Mouse (Mus musculus) CH12.LX (cell line): ENCODE results near the gene Anks1. TPM values are rescaled to one million over a fixed set of nuclear protein-coding genes. Genes with fewer than 3 reads are reported as not detected.

Source experiments
- DNase-seq: peaks from one replicate; pipeline ENCODE4 v3.0.0-alpha.2; 2013; ENCODE audit errors: extremely low read depth
- H3K27ac ChIP-seq: 2 replicates; pipeline ENCODE4 v1.5.1; 2012; ENCODE audit warnings: low read depth, mild to moderate bottlenecking, control low read depth, moderate library complexity; ENCODE audit not compliant: insufficient read depth
- H3K27me3 ChIP-seq: replicated peaks from 2 replicates; pipeline ENCODE3; 2012; ENCODE audit warnings: inconsistent platforms
- H3K36me3 ChIP-seq, 2 experiments: replicated peaks in 1 of 2; 2 replicates each; pipeline versions ENCODE3 to v1.6.1; 2012; ENCODE audit warnings: inconsistent platforms in 1 of 2, low read length in 1 of 2, mild to moderate bottlenecking in 1 of 2, mixed read lengths in 1 of 2, moderate library complexity in 1 of 2; ENCODE audit not compliant: control insufficient read depth in 1 of 2, insufficient read depth in 1 of 2
- H3K4me1 ChIP-seq, 2 experiments: 2 replicates each; pipeline ENCODE4 v1.6.1; 2012; ENCODE audit warnings: inconsistent platforms in 1 of 2, moderate library complexity in 1 of 2; ENCODE audit not compliant: insufficient read depth in 2 of 2, control insufficient read depth in 1 of 2
- H3K4me2 ChIP-seq: 2 replicates; pipeline ENCODE4 v1.6.1; 2012; ENCODE audit warnings: low read depth, mild to moderate bottlenecking, control low read depth; ENCODE audit not compliant: poor library complexity, insufficient read depth, severe bottlenecking
- H3K4me3 ChIP-seq, 3 experiments: fragments of 150-350 bp in 1 of 3; sonication (generic) in 1 of 3; replicated peaks in 1 of 3; 2 replicates each; pipeline versions ENCODE3 to v1.5.1; 2011 to 2012; ENCODE audit warnings: low read depth in 2 of 3, low read length in 2 of 3, mild to moderate bottlenecking in 2 of 3, moderate library complexity in 2 of 3, control low read depth in 1 of 3, improper control_type of control experiment in 1 of 3, inconsistent platforms in 1 of 3, mixed read lengths in 1 of 3; ENCODE audit not compliant: poor library complexity in 1 of 3
- H3K79me2 ChIP-seq: replicated peaks from 2 replicates; pipeline ENCODE4 v1.6.1; 2012; ENCODE audit warnings: mild to moderate bottlenecking, moderate library complexity; ENCODE audit not compliant: control insufficient read depth, poor library complexity, insufficient read depth, severe bottlenecking; ENCODE audit errors: extremely low read depth
- H3K9ac ChIP-seq: 2 replicates; pipeline ENCODE4 v1.6.1; 2012; ENCODE audit warnings: low read depth, mild to moderate bottlenecking, control low read depth, moderate library complexity; ENCODE audit not compliant: insufficient read depth
- H3K9me3 ChIP-seq: replicated peaks from 2 replicates; pipeline ENCODE3; 2012; ENCODE audit warnings: low read length, inconsistent platforms, mixed read lengths
- BHLHE40 ChIP-seq: IDR thresholded peaks from 2 replicates; pipeline ENCODE4 v1.6.1; 2011; ENCODE audit warnings: mild to moderate bottlenecking, low read depth, low read length, improper control_type of control experiment
- CHD2 ChIP-seq: IDR thresholded peaks from 2 replicates; pipeline ENCODE4 v1.6.1; 2011; ENCODE audit warnings: low read length, improper control_type of control experiment
- CTCF ChIP-seq, 2 experiments: IDR thresholded peaks in 1 of 2; conservative IDR thresholded peaks in 1 of 2; 2 replicates each; pipeline ENCODE4 v1.5.1; 2011 to 2012; ENCODE audit warnings: low read depth in 2 of 2, low read length in 2 of 2, improper control_type of control experiment in 1 of 2, inconsistent platforms in 1 of 2, mild to moderate bottlenecking in 1 of 2, moderate library complexity in 1 of 2
- ELF1 ChIP-seq: IDR thresholded peaks from 2 replicates; pipeline ENCODE4 v1.6.1; 2014; ENCODE audit warnings: low read depth, mild to moderate bottlenecking, inconsistent platforms, low read length, improper control_type of control experiment
- EP300 ChIP-seq: IDR thresholded peaks from 2 replicates; pipeline ENCODE4 v1.6.1; 2011; ENCODE audit warnings: low read length, improper control_type of control experiment
- ETS1 ChIP-seq: conservative IDR thresholded peaks from 2 replicates; pipeline ENCODE4 v1.6.1; 2012; ENCODE audit warnings: low read depth, mild to moderate bottlenecking, inconsistent platforms, low read length, improper control_type of control experiment, moderate library complexity
- GABPA ChIP-seq: IDR thresholded peaks from 2 replicates; pipeline ENCODE4 v1.6.1; 2012; ENCODE audit warnings: low read depth, low read length, improper control_type of control experiment, inconsistent platforms; ENCODE audit not compliant: insufficient replicate concordance
- JUN ChIP-seq: IDR thresholded peaks from 2 replicates; pipeline ENCODE4 v1.6.1; 2011; ENCODE audit warnings: low read depth, mild to moderate bottlenecking, low read length, improper control_type of control experiment, moderate library complexity; ENCODE audit not compliant: insufficient read depth
- JUND ChIP-seq: conservative IDR thresholded peaks from 2 replicates; pipeline ENCODE4 v1.6.1; 2011; ENCODE audit warnings: low read depth, low read length, improper control_type of control experiment
- KAT2A ChIP-seq: IDR thresholded peaks from 2 replicates; pipeline ENCODE4 v1.6.1; 2012; ENCODE audit warnings: low read length, improper control_type of control experiment, inconsistent platforms; ENCODE audit not compliant: insufficient replicate concordance
- MAFK ChIP-seq: IDR thresholded peaks from 2 replicates; pipeline ENCODE4 v1.6.1; 2011; ENCODE audit warnings: low read length, improper control_type of control experiment; ENCODE audit not compliant: insufficient replicate concordance
- MAX ChIP-seq: IDR thresholded peaks from 2 replicates; pipeline ENCODE4 v1.6.1; 2011; ENCODE audit warnings: low read length, improper control_type of control experiment
- NRF1 ChIP-seq: IDR thresholded peaks from 2 replicates; pipeline ENCODE4 v1.6.1; 2014; ENCODE audit warnings: low read depth, mild to moderate bottlenecking, inconsistent platforms, low read length, improper control_type of control experiment, moderate library complexity
- POLR2A ChIP-seq: IDR thresholded peaks from 2 replicates; pipeline ENCODE4 v1.6.1; 2011; ENCODE audit warnings: low read depth, mild to moderate bottlenecking, improper control_type of control experiment, low read length
- RAD21 ChIP-seq: IDR thresholded peaks from 2 replicates; pipeline ENCODE4 v1.6.1; 2011; ENCODE audit warnings: low read depth, mild to moderate bottlenecking, low read length, improper control_type of control experiment, moderate library complexity
- SIN3A ChIP-seq: IDR thresholded peaks from 2 replicates; pipeline ENCODE4 v1.6.1; 2012; ENCODE audit warnings: low read length, improper control_type of control experiment, inconsistent platforms
- TBP ChIP-seq: conservative IDR thresholded peaks from 2 replicates; pipeline ENCODE4 v1.6.1; 2011; ENCODE audit warnings: low read depth, low read length, improper control_type of control experiment
- USF2 ChIP-seq: conservative IDR thresholded peaks from 2 replicates; pipeline ENCODE4 v1.6.1; 2011; ENCODE audit warnings: low read depth, low read length, improper control_type of control experiment
- ZC3H11A ChIP-seq: IDR thresholded peaks from 2 replicates; pipeline ENCODE4 v1.6.1; 2012; ENCODE audit warnings: low read depth, mild to moderate bottlenecking, inconsistent platforms, low read length, improper control_type of control experiment
- ZNF384 ChIP-seq: IDR thresholded peaks from 2 replicates; pipeline ENCODE4 v1.6.1; 2012; ENCODE audit warnings: low read depth, low read length, improper control_type of control experiment, inconsistent platforms
- dilution Hi-C: fragments of 300-500 bp; cut with MboI; formaldehyde crosslinking; loops from 2 replicates; pipeline ENCODE4 v1.14.3; 2020; ENCODE audit warnings: low sequenced_read_pairs; ENCODE audit not compliant: extremely low pct_unique_long_range_greater_than_20kb, extremely low pct_ligation_motif_present
- in situ Hi-C: fragments of 300-500 bp; cut with MboI; formaldehyde crosslinking; loops from 3 replicates; pipeline ENCODE4 v1.14.3; 2019; ENCODE audit warnings: low sequenced_read_pairs, low pct_ligation_motif_present, low pct_unique_long_range_greater_than_20kb, mixed read lengths
- polyA plus RNA-seq: library from polyadenylated mRNA; unstranded; fragments of >175 nt; gene quantifications from 2 replicates; pipeline ENCODE4 v1.2.1, GENCODE M21; 2012; ENCODE audit warnings: low read depth; ENCODE audit not compliant: insufficient read length
- total RNA-seq, 2 experiments: library from RNA; depleted of rRNA; stranded (reverse); fragments of 300-350 nt in 1 of 2; fragments of >200 nt in 1 of 2; gene quantifications; 2 replicates each; pipeline ENCODE4 v1.2.3; 2012 to 2014

Gene Anks1
- total and polyA plus RNA-seq, 3 experiments, result 5.8 to 9.3 (median 9.0) TPM

DNA sequence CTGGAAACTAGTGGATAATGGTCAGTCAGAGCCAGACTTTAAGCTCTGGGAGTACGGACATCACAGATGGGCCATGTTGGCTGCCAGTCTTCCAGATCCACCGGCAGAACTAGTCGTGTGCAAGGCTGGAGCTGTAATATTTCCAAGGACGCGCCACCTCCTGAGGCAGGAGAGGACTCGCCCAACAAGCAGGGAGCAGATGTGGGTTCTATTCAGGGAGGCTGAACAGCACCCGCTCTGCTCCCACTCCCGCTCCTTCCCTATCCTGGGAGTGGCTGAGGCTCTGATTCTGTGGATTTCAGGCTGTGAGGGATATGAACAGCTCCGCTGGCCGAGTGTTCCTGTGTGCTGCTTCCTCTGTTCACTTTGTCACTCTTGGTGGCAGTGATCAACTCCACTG lies 121.3 kb downstream of the Anks1 start:
- no peaks in the 10 kb centered on the region for H3K79me2 ChIP-seq
- no peaks in the 10 kb centered on the region for H3K9me3 ChIP-seq
- no peak for TF ChIP-seq NRF1
- H3K27ac ChIP-seq, result no peak overlapping the region
- H3K36me3 ChIP-seq, result peaks cover 0 to 29% of the 10 kb centered on the region in 2 experiments
- H3K4me2 ChIP-seq, result no peak overlapping the region
- H3K4me3 ChIP-seq, result no peak overlapping the region
- no peak for DNase-seq
- H3K9ac ChIP-seq, result no peak overlapping the region
- no peaks in the 10 kb centered on the region for H3K27me3 ChIP-seq
- H3K4me1 ChIP-seq, result no peaks in the 10 kb centered on the region
- in situ Hi-C loops (no loop called here), dilution Hi-C loops (no loop called here)

- Histone ChIP-seq H3K27me3 (no peaks in the 10 kb centered on the region), H3K4me1 (no peaks in the 10 kb centered on the region), H3K9ac (no peak overlapping the region), H3K27ac (no peak overlapping the region), H3K4me2 (no peak overlapping the region), H3K4me3 (no peak overlapping the region), H3K79me2 (no peaks in the 10 kb centered on the region), H3K9me3 (no peaks in the 10 kb centered on the region), H3K36me3 (peaks cover 0 to 35% of the 10 kb centered on the region in 2 experiments)
- in situ Hi-C loops, result no loop called here
- no peak for DNase-seq
- dilution Hi-C loops, result no loop called here
- TF ChIP-seq JUND (no peak), GABPA (no peak), POLR2A (no peak), MAFK (no peak), BHLHE40 (no peak), NRF1 (no peak), ZC3H11A (no peak), RAD21 (no peak), CHD2 (no peak), ZNF384 (no peak), ETS1 (no peak), JUN (no peak), SIN3A (no peak), TBP (no peak), ELF1 (no peak), USF2 (no peak), EP300 (no peak), KAT2A (no peak), MAX (no peak), CTCF (conservative IDR thresholded peaks at IDR 0.05 in 1 of 2, IDR thresholded peaks at IDR 0.05 in 1 of 2; ENCODE audit: low read depth in 2 of 2, low read length in 2 of 2) (no peak)
These were observed 122.3 kb downstream of the Anks1 start for GRCm38 (mm10) chr17:28031281-28031941.
